Mouse (Mus musculus): ENCODE data around the gene Mxi1. TPM values are rescaled to one million over a fixed set of nuclear protein-coding genes. Genes with fewer than 3 reads are reported as not detected.
A peak's percentile ranks its signal among the peaks of the same experiment; 100 is the strongest.

Mxi1 gene
- polyA plus RNA-seq, 1 experiment from 2014 or later = 28.6 TPM

DNA sequence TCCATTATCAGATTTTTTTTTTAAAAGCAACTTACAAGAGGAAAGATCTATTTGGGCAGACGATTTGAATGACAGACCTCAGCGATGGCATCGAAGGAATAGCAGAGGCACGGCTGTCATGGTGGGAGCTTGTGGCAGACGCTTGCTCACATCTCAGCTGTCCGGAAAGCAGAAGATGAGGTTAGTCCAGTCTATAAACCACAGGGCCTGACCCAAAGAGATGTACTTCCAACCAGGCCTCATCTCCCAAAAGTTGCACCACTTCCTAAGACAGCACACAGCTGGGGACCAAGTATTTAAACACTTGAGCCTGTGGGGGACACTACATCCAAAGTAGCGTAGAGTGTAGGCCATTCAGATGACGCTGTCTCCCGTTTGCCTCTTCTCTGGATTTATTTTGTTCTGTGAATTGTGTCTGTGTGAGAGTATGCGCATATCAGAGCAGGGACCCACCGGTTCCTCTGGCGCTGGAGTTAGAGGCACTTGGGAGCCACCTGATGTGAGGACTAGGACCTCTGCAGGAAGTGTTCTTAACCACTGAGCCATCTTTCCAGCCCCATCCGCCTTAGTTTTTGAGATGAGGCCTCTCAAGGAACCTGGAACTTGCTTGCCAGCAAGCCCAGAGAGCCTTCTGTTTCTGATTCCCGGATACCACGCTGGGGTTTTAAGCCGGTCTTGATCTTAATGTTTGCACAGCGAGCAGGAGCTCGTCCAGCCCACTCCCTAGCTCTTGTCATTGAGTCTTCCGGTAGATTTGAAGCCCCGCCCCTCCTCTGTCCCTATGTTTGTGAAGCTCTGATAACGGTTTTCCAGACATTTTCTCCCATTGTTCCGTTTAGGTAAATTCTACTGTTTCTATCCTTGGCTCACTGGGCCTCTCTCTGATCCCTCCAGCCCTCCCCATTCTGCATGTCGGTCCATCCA is 13.7 kb upstream of the Mxi1 start:
- H3K4me1 ChIP-seq (replicated peaks; ENCODE audit: control insufficient read depth, insufficient read depth) = no peaks in the 10 kb centered on the region
- ATAC-seq (ENCODE audit: low FRiP score, low TSS enrichment) = no peak
- no peak overlapping the region for H3K27ac ChIP-seq (replicated peaks)
- H3K4me3 ChIP-seq (ENCODE audit: low read depth, low read length) = no peak overlapping the region
- TF ChIP-seq EP300 (optimal IDR thresholded peaks at IDR 0.05) = no peak
- TF ChIP-seq CTCF (IDR thresholded peaks at IDR 0.05; ENCODE audit: low read depth) = no peak
- H3K9me3 ChIP-seq (ENCODE audit: control insufficient read depth, low read length) = no peaks in the 10 kb centered on the region
- 60% methylated on average over 23 of the region's 23 CpGs for WGBS
- H3K4me2 ChIP-seq (replicated peaks; ENCODE audit: low read depth) = no peak overlapping the region
- no peak for DNase-seq (ENCODE audit: low spot score)
- no peak overlapping the region for H3K9ac ChIP-seq (ENCODE audit: low read length)
- H3K36me3 ChIP-seq (ENCODE audit: control insufficient read depth, insufficient read depth, low read length) = no peaks in the 10 kb centered on the region
- no peaks in the 10 kb centered on the region for H3K27me3 ChIP-seq (ENCODE audit: control insufficient read depth, insufficient read depth, low read length)

GRCm38 (mm10) chr19:53299156-53299828 is 11.0 kb upstream of the Mxi1 start:
- Histone ChIP-seq H3K27ac (replicated peaks) (no peak overlapping the region), H3K9ac (ENCODE audit: low read length) (no peak overlapping the region), H3K9me3 (ENCODE audit: control insufficient read depth, low read length) (no peaks in the 10 kb centered on the region), H3K36me3 (ENCODE audit: control insufficient read depth, insufficient read depth, low read length) (no peaks in the 10 kb centered on the region), H3K27me3 (ENCODE audit: control insufficient read depth, insufficient read depth, low read length) (no peaks in the 10 kb centered on the region), H3K4me1 (replicated peaks; ENCODE audit: control insufficient read depth, insufficient read depth) (no peaks in the 10 kb centered on the region), H3K4me3 (ENCODE audit: low read depth, low read length) (no peak overlapping the region), H3K4me2 (replicated peaks; ENCODE audit: low read depth) (no peak overlapping the region)
- TF ChIP-seq CTCF (IDR thresholded peaks at IDR 0.05; ENCODE audit: low read depth) (no peak), EP300 (optimal IDR thresholded peaks at IDR 0.05) (no peak)
- DNase-seq (ENCODE audit: low spot score) (no peak), ATAC-seq (ENCODE audit: low FRiP score, low TSS enrichment) (no peak)
- WGBS = 51% methylated on average over 17 of the region's 17 CpGs

GRCm38 (mm10) chr19:53299829-53300181 is 10.5 kb upstream of the Mxi1 start:
- ATAC-seq (ENCODE audit: low FRiP score, low TSS enrichment) = no peak; the same call in 1 of the 2 replicates
- WGBS = 80% methylated on average over 4 of the region's 4 CpGs

GRCm38 (mm10) chr19:53303382-53303781 is 6.9 kb upstream of the Mxi1 start:
- DNase-seq (ENCODE audit: low spot score) (no peak), ATAC-seq (ENCODE audit: low FRiP score, low TSS enrichment) (no peak)
- 81% methylated on average over 7 of the region's 7 CpGs for WGBS
- no peak for TF ChIP-seq EP300 (optimal IDR thresholded peaks at IDR 0.05)
- Histone ChIP-seq H3K27me3 (ENCODE audit: control insufficient read depth, insufficient read depth, low read length) (no peaks in the 10 kb centered on the region), H3K9me3 (ENCODE audit: control insufficient read depth, low read length) (no peaks in the 10 kb centered on the region), H3K4me2 (replicated peaks; ENCODE audit: low read depth) (no peak overlapping the region), H3K4me1 (replicated peaks; ENCODE audit: control insufficient read depth, insufficient read depth) (no peaks in the 10 kb centered on the region), H3K36me3 (ENCODE audit: control insufficient read depth, insufficient read depth, low read length) (no peaks in the 10 kb centered on the region), H3K9ac (ENCODE audit: low read length) (no peak overlapping the region), H3K4me3 (ENCODE audit: low read depth, low read length) (no peak overlapping the region), H3K27ac (replicated peaks) (no peak overlapping the region)

More at GRCm38 (mm10) chr19:53299829-53300181, 10.5 kb upstream of the Mxi1 start:
- Histone ChIP-seq H3K9ac (ENCODE audit: low read length) (no peak overlapping the region), H3K4me1 (replicated peaks; ENCODE audit: control insufficient read depth, insufficient read depth) (no peaks in the 10 kb centered on the region), H3K27ac (replicated peaks) (no peak overlapping the region), H3K36me3 (ENCODE audit: control insufficient read depth, insufficient read depth, low read length) (no peaks in the 10 kb centered on the region), H3K4me3 (ENCODE audit: low read depth, low read length) (no peak overlapping the region), H3K9me3 (ENCODE audit: control insufficient read depth, low read length) (no peaks in the 10 kb centered on the region), H3K27me3 (ENCODE audit: control insufficient read depth, insufficient read depth, low read length) (no peaks in the 10 kb centered on the region), H3K4me2 (replicated peaks; ENCODE audit: low read depth) (no peak overlapping the region)
- no peak for DNase-seq (ENCODE audit: low spot score)
- no peak for TF ChIP-seq CTCF (IDR thresholded peaks at IDR 0.05; ENCODE audit: low read depth)
- no peak for TF ChIP-seq EP300 (optimal IDR thresholded peaks at IDR 0.05)

- H3K4me3 ChIP-seq (ENCODE audit: low read depth, low read length) = no peak overlapping the region
- no peaks in the 10 kb centered on the region for H3K36me3 ChIP-seq (ENCODE audit: control insufficient read depth, insufficient read depth, low read length)
- WGBS = 88% methylated on average over 8 of the region's 8 CpGs
- H3K4me2 ChIP-seq (replicated peaks; ENCODE audit: low read depth) = no peak overlapping the region
- DNase-seq (ENCODE audit: low spot score) (peak; percentile 43), ATAC-seq (ENCODE audit: low FRiP score, low TSS enrichment) (peak; percentile 78)
- H3K9ac ChIP-seq (ENCODE audit: low read length) = no peak overlapping the region
- TF ChIP-seq CTCF (IDR thresholded peaks at IDR 0.05; ENCODE audit: low read depth) (no peak), EP300 (optimal IDR thresholded peaks at IDR 0.05) (no peak)
- H3K4me1 ChIP-seq (replicated peaks; ENCODE audit: control insufficient read depth, insufficient read depth) = no peaks in the 10 kb centered on the region
- no peaks in the 10 kb centered on the region for H3K27me3 ChIP-seq (ENCODE audit: control insufficient read depth, insufficient read depth, low read length)
- no peaks in the 10 kb centered on the region for H3K9me3 ChIP-seq (ENCODE audit: control insufficient read depth, low read length)
- no peak overlapping the region for H3K27ac ChIP-seq (replicated peaks)
These were observed 4.7 kb upstream of the Mxi1 start for GRCm38 (mm10) chr19:53305621-53306020.

GRCm38 (mm10) chr19:53306706-53307105 is 3.6 kb upstream of the Mxi1 start:
- TF ChIP-seq EP300 (optimal IDR thresholded peaks at IDR 0.05) (no peak), CTCF (IDR thresholded peaks at IDR 0.05; ENCODE audit: low read depth) (no peak)
- H3K27ac ChIP-seq (replicated peaks) = no peak overlapping the region
- no peak for ATAC-seq (ENCODE audit: low FRiP score, low TSS enrichment)
- H3K36me3 ChIP-seq (ENCODE audit: control insufficient read depth, insufficient read depth, low read length) = no peaks in the 10 kb centered on the region
- DNase-seq (ENCODE audit: low spot score) = no peak
- H3K27me3 ChIP-seq (ENCODE audit: control insufficient read depth, insufficient read depth, low read length) = no peaks in the 10 kb centered on the region
- 61% methylated on average over 11 of the region's 11 CpGs for WGBS
- no peak overlapping the region for H3K9ac ChIP-seq (ENCODE audit: low read length)
- no peaks in the 10 kb centered on the region for H3K9me3 ChIP-seq (ENCODE audit: control insufficient read depth, low read length)
- no peaks in the 10 kb centered on the region for H3K4me1 ChIP-seq (replicated peaks; ENCODE audit: control insufficient read depth, insufficient read depth)
- no peak overlapping the region for H3K4me3 ChIP-seq (ENCODE audit: low read depth, low read length)
- H3K4me2 ChIP-seq (replicated peaks; ENCODE audit: low read depth) = no peak overlapping the region
